Mouse (Mus musculus) megakaryocyte progenitor cell, adult 5-6 weeks (primary cell): ENCODE data around the gene Hist1h1t. TPM values are rescaled to one million over a fixed set of nuclear protein-coding genes. Genes with fewer than 3 reads are reported as not detected.
"Not testable (repeated sequence)": the region's sequence is repeated elsewhere in the genome, so short reads cannot be mapped to it uniquely, and the experiment has no call there.

ENCODE experiments used
- ATAC-seq: replicated peaks from 2 replicates; pipeline ENCODE4 v1.8.0; 2016; ENCODE audit warnings: mild to moderate bottlenecking, moderate TSS enrichment, inconsistent platforms; ENCODE audit not compliant: poor library complexity
- total RNA-seq, 2 experiments: library from RNA; stranded (forward) in 1 of 2; stranded (reverse) in 1 of 2; fragments of 157-497, 149-512 nt in 1 of 2; fragments of 200-1000 nt in 1 of 2; gene quantifications; 2 replicates each; pipeline versions ENCODE4 v1.2.3 to v1.2.4; 2015 to 2017

Hist1h1t gene
- total RNA-seq (2015), result not detected in 2 replicates
- total RNA-seq (2017), result 0.29 TPM in 1 of 2 replicates, not detected in the other

GRCm38 (mm10) chr13:23695514-23695913 lies at the start of gene Hist1h1t:
Hist1h1t (plus strand) TSS chr13:23695814.
- ATAC-seq, result no peak

DNA sequence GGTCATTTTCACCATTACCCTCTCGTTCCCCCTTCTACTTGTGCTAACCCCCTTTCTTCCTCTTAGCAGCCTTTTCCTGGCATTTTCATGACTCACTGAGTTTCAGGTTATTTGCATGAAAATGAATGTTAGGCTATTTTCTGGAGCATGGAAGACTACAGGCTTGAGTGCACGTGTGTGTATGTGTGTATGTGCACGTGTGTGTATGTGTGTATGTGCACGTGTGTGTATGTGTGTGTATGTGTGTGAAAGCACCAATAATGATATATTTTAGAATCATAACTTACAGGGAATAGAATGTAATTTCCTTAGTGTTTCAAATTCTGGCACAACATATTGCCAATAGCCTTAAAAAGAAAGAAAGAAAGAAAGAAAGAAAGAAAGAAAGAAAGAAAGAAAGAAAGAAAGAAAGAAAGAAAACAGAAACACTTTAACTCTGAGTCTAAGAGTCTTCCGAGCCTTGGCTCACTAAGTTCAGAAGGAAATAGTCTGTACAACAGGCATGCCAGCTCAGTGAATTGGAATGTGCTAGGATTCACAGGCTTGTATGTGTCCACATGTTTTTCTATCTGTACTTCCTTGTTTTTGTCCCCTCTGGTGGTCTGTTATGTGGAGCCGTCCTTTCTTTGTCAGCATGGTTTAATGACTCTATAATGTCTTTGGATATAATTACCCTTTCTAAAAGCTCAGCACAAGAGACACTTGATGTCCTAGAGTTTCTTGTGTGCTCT lies 35.8 kb upstream of the Hist1h1t start:
- no peak for ATAC-seq

DNA sequence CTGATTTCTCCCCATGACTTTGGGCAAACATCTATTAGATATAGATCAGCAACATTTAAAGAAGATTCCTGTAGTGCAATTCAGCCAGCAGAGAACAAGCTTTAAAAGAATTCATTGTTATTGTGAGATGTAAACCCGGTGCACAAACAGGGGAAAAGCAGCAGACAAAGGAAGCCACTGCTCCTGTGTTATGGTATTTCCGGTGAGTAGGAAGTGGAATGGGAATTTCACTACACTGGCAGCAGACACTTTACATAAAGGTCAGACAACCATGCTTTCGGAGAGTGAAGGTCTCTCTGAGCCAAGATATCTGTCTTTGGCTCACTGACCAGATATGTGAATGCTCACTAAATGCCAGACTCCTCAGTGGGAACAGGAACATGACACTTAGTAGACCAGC lies 33.1 kb upstream of the Hist1h1t start:
- ATAC-seq, result no peak

DNA sequence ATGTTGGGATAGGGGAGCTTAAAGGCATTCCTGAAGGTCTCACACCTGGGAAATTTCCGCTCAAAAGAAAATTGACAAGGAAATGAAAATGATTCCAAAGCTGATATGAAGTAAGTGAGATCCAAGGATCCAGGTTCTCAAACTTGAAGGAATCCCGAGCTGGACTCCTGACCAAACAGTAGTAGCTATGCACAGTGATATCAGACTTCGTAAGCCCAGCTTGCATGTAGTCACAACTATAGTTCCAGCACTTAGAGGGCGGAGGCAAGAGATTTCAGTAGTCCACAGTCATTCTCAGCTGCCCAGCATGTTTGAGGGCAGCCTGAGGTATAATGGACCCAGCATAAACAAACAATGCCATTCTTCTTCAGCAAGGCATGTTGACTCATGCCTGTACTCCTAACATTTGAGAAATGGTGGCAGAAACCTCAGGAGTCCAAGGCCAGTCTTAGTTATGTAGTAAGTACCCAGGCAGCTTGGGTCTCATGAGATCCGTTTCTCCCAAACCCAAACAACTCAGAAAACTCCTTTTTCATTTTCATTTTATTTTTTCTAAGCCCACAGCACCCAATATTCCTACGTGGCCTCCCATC lies 13.5 kb upstream of the Hist1h1t start:
- ATAC-seq, result no peak

GRCm38 (mm10) chr13:23682623-23682946 lies 13.0 kb upstream of the Hist1h1t start:
- no peak for ATAC-seq

DNA sequence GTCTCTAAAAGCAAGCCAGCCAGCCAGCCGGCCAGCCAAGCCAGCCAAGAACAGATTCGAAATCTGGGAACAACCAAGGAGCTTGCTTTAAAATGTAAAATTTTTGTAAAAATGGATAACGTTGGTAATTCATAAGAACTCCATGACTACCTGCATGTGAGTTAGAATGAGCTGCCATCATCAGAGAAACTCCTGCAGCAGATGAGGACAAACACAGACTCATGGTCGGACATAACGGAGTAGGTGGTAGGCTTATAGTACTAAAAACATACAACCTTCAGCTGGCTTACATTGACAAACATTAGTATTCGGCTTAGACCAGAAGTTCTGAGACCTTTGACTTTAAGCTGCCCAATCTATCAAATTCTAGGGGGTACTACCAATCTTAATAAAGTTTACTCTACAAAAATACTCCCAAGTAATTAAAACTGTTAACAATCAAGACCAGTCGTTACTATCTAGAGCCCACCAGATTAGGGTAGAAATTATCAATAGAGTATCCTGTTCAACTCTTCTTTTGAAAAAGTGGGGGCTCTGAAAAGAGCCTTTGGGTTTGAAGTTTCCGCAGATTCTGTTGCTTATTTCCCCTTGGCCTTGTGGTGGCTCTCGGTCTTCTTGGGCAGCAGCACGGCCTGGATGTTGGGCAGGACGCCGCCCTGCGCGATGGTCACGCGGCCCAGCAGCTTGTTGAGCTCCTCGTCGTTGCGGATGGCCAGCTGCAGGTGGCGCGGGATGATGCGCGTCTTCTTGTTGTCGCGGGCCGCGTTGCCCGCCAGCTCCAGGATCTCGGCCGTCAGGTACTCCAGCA lies 12.5 kb upstream of the Hist1h1t start:
- ATAC-seq, result not testable (repeated sequence)

GRCm38 (mm10) chr13:23683755-23684281 lies 11.8 kb upstream of the Hist1h1t start, which contains the start of the genes Hist1h2ac and Hist1h2bc:
Hist1h2ac (minus strand) TSS chr13:23683948.
Hist1h2bc (plus strand) TSS chr13:23684199.
- peak; percentile 84 for ATAC-seq

- peak; percentile 43 for ATAC-seq
Observed at GRCm38 (mm10) chr13:23684295-23684945, 11.2 kb upstream of the Hist1h1t start.

- peak; percentile 3; the same call in 1 of the 2 replicates for ATAC-seq
Observed at GRCm38 (mm10) chr13:23685121-23685861, 10.3 kb upstream of the Hist1h1t start.

GRCm38 (mm10) chr13:23685966-23686365 lies 9.6 kb upstream of the Hist1h1t start:
- ATAC-seq, result no peak

DNA sequence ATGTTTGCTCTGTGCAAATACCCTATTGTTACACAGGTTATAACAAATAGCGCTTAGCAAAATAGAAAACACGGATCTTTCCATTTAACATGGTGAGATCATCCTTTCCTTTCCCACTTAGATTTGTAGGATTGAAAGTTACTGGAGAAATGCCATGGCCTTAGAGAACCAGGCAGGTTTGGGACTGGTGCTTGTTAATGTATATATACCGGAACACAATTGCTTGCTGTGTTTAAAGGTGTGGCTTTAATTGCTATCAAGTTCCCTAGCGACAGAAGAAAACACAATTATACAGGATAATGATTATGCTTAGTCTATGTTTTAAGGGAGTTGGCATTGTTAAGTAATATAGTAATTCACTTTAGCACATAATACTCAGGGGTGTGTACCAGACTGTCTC lies 8.4 kb upstream of the Hist1h1t start:
- ATAC-seq, result no peak

- ATAC-seq, result no peak
Observed at GRCm38 (mm10) chr13:23687907-23688306, 7.7 kb upstream of the Hist1h1t start.

GRCm38 (mm10) chr13:23688956-23689355 lies 6.7 kb upstream of the Hist1h1t start:
- no peak for ATAC-seq

GRCm38 (mm10) chr13:23689459-23689858 lies 6.2 kb upstream of the Hist1h1t start:
- ATAC-seq, result no peak

DNA sequence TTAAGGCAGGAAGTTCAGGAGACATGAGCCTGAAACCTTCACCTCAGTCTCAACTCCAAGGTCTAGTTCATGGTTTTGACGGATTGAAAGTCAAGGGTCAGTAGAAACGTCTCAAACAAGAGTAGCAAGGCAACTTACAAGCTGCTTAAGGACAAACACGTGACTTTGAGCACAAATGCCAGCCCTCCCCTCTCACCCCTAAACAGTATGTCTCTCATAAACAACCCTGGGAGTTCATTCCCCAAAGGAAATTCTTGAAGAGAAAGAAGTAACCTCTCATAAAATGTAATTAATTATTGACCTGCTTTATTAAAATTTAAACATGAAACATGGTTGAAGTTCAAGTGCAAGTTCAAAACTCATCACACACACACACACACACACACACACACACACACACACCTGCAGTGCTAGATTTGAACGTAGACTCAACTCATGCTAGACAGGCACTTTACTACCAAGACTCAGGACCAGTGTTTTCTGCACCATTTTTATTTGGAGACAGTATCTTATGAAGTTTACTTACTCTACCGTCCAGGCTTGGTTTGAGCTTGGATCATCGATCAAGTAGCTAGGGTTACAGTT lies 1.7 kb upstream of the Hist1h1t start:
- ATAC-seq, result no peak

DNA sequence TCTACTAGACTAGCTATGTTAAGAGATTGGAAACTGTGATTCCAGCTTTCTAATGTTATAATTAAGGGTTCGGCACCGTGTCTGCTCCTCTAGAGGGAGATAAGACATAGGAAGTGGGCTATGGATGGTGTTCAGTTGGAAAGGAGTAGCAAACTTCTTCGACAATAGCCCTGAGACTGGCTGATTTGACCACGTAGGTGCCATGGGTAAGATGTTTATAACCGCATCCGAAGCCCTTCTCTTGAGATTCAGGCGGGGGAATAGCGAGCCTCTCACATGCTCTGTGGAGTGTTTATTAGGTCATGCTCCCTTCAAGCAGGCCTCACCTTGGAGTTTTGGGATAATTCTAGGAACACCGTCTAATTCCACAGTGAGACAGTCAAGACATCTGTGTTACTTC lies 658 bp upstream of the Hist1h1t start:
- no peak for ATAC-seq

DNA sequence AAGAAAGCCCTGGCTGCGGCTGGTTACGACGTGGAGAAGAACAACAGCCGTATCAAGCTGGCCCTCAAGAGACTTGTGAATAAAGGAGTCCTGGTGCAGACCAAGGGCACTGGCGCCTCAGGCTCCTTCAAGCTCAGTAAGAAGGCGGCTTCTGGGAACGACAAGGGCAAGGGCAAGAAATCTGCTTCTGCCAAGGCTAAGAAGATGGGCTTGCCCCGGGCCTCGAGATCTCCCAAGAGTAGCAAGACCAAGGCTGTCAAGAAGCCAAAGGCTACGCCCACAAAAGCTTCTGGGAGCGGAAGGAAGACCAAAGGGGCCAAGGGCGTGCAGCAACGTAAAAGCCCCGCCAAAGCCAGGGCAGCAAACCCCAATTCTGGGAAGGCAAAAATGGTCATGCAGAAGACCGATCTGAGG lies 454 bp downstream of the Hist1h1t start:
- no peak for ATAC-seq

GRCm38 (mm10) chr13:23697491-23698299 lies 2.1 kb downstream of the Hist1h1t start:
- ATAC-seq, result peak; percentile 51

GRCm38 (mm10) chr13:23698300-23698693 lies 2.7 kb downstream of the Hist1h1t start, which contains the start of gene Hist1h4c:
Hist1h4c (minus strand) TSS chr13:23698454.
- peak; percentile 79 for ATAC-seq
